Mouse (Mus musculus): ENCODE measurements around the gene Gfer. TPM values are rescaled to one million over a fixed set of nuclear protein-coding genes. Genes with fewer than 3 reads are reported as not detected.
"Not testable (repeated sequence)": the region's sequence is repeated elsewhere in the genome, so short reads cannot be mapped to it uniquely, and the experiment has no call there.

Gene Gfer
- total RNA-seq, 2 experiments from 2014 or later, result 20.6 to 23.9 TPM

DNA sequence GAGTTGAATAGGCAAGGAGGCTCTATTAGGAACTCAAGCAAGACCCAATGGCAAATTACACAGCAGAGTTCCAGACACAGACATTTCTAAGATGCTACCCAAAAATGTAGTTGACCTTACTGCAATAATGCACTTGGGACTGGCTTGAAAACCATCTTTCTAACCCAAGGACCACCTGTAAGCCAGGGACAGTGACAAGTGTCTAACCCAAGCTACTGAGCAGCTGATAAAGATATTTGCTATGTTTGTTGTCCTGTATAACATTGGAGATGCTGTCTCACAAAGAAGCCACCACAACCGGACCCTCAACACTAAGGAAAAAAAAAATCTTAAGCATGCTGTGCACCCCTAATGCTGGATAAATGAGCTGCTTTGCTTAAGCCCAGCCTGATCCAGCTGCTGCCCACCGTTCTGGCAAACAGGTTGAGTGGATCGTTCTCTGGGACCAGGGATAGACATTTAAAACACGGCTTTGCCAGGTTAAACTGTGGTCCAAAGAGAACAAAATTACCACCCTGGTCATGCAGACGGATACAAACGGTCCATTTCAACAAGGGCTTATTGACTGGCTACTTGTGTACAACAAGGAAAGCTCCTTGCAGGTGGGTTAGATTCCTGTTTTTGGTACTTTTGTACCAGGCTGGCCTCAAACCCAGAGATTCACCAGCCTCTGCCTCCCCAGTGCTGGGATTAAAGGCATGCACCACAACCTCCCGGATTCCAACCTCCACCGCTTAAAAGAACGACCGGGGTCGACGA, 27.3 kb upstream of the Gfer start:
- DNase-seq (ENCODE audit: low spot score in 2 of 2), result no peak

DNA sequence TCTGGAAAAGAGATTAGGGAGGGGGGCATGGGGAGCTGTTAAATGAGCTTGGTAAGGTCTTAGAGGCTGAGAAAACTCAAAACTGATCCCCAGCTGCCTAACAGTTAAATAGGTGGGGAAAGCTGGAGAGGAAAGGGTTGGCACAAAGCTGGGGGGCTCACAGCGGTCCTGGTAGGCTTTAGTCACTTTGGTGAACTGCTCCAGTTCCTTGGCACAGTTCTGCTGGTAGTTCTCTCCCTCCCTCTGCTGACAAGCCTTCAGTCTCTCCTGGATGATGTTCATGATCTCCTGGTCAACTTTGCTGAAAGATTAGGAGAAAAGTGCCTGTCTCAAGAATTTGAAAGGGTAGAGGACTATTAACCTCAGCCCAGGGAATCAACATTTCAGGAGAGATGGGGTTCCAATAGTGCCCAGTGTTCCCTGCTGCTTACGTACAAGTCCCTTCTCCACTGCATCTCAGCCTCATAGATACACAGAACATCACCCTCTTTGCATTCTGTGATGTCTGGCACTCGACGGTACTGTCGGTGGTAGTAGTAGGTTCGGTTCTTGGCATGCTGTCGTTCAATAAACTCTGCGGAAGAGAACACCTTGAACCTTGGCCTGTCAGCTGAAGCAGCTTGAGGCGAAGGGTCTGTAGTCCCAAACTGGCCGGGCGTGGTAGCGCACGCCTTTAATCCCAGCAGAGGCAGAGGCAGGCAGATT, 26.4 kb upstream of the Gfer start:
- DNase-seq (ENCODE audit: low spot score in 2 of 2), result no peak

DNA sequence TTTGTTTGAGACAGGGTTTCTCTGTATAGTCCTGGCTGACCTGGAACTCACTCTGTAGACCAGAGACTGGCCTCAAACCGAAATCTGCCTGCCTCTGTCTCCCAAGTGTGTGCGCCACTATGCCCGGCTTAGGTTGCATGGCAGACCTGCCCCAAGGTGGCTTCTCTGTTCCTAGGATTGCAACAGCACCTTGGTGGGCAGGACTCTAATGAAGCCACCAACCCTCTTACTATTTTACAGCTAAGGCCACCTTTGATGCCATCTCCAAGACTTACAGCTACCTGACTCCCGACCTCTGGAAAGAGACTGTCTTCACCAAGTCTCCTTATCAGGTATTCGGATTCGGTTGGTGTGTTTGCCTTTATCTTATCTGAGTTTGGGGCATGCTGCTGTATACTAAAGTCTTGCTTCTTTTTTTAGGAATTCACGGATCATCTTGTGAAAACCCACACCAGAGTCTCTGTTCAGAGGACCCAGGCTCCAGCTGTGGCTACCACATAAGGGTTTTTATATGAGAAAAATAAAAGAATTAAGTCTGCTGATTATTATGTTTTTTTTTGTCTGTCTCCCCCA, 25.5 kb upstream of the Gfer start:
- DNase-seq (ENCODE audit: low spot score in 2 of 2), result not testable (repeated sequence)

DNA sequence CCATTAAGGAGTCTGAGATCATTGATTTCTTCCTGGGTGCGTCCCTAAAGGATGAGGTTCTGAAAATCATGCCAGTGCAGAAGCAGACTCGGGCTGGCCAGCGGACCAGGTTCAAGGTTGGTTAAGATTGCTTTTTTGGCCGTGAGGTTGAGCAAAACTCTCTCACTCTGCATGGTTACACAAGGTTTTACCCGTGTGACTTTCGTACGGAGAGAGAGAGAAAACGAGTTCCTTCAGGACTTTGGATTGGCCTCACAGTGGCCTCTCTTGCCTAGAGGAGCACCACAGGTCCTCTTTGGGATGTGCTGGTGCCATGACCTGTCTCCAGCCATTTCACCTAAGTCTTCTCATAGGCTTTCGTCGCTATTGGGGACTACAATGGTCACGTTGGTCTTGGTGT, 24.7 kb upstream of the Gfer start:
- not testable (repeated sequence) for DNase-seq (ENCODE audit: low spot score in 2 of 2)

DNA sequence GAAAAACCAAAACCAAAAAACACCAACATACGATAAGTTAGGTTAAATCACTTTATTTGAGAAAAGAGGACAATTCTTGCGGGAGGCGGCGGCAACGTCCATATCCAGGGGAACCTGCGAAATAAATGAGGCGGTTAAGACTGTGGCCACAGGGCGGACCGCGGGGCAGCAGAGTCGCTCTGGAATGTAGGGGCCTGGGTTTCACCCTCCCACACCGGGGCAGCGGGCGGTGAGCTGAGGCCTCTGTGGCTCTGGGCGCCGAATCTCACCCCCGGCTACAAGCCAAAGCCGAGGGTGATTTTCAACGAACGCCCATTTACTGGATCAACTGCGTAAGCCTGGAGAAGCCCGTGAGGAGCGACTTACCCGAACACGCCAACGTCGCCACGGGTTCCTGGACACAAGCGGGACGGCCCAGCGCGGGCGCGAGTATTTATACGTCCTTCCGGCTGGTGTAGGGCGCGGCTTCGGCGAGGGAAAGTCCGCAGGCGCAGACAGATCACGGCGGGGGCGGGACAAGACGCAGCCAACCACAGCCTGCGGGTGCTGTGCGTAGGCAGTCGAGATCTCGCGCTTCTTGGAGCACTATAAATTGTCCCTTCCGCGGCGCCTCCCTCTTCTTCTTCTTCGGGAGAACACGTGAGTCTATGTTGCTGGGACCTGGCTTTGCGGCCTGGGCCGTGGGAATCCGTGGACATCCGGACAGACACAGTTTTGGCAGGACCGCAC, 23.7 kb upstream of the Gfer start:
- peak; percentile 98 to 99 for DNase-seq (ENCODE audit: low spot score in 2 of 2)

DNA sequence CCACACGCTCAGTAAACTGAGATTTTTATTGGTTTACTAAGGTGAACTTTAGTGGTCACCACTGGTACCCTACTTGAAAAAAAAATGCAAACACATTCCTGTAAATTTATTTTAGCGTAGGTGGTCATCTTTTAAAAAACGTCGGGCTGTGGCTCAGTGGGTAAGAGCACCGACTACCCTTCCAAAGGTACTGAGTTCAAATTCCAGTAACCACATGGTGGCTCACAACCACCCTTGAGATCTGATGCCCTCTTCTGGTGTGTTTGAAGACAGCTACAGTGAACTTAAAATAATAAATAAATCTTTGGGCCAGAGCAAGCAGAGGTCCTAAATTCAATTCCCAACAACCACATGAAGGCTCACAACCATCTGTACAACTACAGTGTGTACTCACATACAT, 23.0 kb upstream of the Gfer start:
- not testable (repeated sequence) for DNase-seq (ENCODE audit: low spot score in 2 of 2)

DNA sequence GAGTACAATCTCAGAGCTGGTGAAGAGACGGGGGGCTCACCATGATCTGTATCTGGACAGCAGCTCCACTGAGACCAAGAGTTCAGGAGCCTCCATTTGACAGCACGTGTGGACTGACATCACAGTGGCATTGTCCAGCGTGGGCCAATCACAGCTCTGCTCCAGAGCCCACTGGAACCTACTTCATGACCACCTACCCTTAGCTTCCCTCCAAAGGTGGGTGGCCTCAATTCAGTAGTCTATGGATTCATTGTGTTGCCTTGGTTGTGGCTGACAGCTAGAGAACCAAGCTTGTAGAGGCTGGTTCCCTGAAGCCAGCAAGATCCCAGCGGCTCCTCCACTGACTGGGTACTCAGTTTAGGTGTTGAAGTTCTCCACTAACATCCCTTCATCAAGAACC, 22.0 kb upstream of the Gfer start, which contains the start of the genes Rnf151 and Rps2:
Gene Rnf151, minus strand, starts transcription at position 121 of the 400 bp plus-strand sequence.
Gene Rps2, plus strand, starts transcription at position 174 of the 400 bp plus-strand sequence.
- no peak for DNase-seq (ENCODE audit: low spot score in 2 of 2)

DNA sequence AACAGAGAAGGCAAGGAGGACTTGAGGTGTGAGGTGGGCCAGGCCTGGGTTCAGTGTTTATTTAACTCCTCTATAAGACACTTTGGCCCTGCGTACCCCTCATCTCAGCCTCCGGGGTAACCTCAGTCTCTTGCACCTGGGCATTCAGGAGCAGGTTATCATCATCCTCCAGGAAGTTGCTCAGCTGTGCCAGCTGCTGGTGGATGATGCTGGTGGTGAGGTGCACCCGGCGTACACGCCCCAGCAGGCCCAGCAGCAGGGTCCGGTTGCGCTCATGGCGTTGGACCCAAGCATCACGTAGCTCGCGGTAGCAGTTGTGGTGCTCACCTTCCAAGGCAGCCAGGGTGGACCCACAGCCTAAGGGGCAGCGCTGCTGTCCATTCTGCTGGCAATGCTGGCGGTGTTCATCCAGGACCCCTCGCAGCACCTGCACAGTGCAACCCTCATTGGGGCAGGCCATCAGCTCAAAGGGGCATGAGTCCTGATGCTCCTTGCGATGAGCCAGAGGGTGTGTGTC, 20.3 kb upstream of the Gfer start:
- no peak for DNase-seq (ENCODE audit: low spot score in 2 of 2)

DNA sequence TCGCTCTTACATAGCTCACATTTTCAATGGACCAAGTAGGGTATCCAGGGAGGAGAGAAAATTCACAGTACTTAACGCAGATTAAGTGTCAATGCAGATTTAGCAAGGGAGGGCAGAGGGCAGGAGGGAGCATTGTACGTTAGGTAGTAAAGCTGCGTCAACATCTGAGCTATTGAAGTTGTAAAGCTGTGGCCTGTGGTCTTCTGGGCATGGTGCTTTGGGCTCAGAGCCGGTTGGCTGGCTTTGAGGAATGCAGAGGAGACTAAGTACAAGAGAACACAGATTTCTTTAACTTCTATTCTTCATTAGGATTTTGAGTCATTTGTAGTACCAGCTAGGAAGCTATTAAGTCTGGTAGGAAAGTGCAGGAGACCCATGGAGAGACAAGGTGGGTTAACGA, 19.6 kb upstream of the Gfer start:
- DNase-seq (ENCODE audit: low spot score in 2 of 2), result no peak

DNA sequence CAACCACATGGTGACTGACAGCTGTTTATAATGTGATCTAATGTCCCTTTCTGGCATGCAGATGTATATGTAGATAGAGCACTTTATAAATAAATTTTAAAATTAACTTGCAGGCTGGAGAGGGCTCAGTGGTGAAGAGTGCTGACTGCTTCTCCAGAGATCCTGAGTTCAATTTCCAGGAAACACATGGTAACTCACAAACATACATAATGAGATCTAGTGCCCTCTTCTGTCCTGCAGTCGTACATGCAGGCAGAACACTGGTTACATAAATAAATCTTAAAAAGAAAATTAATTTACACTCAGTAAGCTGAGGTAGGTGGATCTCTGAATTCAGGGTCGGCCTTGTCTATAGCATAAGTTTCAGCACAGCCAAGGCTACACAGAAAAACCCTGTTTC, 12.7 kb upstream of the Gfer start:
- no peak for DNase-seq (ENCODE audit: low spot score in 2 of 2)

DNA sequence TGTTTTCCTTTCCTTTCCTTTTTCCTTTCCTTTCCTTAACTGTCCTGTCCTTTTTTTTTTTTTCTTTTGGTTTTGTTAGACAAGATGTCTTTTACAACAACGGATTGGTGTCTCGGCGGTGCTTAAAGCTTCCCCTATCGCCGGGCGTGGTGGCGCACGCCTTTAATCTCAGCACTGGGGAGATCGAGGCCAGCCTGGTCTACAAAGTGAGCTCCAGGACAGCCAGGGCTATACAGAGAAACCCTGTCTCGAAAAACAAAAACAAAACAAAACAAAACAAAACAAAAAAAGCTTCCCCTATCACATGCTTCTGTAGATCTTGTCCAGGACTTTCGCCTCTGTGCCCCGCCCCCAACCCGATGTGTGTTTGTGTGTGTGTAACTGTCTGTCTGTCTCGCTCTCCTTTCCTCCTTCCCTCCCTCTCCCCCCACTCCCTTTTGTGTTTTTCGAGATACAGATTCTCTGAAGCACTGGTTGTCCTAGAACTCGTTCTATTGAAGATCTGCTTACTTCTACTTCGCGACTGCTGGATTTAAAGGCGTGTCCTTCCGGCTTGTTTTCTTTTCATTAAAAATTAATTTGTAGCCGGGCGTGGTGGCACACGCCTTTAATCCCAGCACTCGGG, 12.0 kb upstream of the Gfer start:
- no peak for DNase-seq (ENCODE audit: low spot score in 2 of 2)

DNA sequence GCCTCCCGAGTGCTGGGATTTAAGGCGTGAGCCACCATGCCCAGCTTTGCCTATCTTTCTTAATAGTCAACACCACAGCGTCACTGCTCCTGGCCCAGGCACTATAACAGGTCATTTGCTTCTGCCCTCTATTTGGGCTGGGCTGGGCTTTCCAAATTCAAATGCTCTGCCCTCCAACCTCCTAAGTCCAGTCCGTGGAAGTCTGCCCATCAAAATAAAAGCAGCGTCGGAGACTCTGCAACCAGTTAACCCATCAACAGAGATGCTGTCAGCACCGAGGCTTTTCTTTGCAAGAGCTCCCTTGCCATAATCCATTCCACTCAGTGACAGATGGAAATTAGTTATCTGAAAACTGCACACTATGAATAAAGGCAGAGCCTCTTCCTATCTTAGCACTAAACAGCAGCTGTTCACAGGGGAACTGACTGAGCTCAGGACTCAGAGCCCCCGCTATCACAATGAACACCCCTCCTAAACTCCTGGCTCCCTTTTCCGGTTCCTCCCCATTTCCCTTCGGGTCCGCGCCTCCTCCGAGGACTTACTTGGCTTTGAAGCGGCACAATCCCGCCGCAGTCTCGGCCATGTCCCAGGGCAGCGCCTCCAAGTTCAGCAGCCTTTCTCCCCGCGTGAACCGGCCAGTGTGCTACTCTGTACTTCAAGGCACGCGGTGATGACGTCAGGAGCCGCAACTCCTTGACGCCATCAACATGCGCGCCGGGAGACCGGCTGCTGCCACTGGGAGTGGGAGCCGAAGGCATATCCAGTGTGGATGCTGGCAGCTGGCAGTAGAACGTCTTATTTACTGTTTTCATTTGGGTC, 11.2 kb upstream of the Gfer start, which contains the start of gene Tbl3:
Gene Tbl3, minus strand, starts transcription at position 679 of the 819 bp plus-strand sequence.
- DNase-seq (ENCODE audit: low spot score in 2 of 2), result peak; percentile 96 to 98

DNA sequence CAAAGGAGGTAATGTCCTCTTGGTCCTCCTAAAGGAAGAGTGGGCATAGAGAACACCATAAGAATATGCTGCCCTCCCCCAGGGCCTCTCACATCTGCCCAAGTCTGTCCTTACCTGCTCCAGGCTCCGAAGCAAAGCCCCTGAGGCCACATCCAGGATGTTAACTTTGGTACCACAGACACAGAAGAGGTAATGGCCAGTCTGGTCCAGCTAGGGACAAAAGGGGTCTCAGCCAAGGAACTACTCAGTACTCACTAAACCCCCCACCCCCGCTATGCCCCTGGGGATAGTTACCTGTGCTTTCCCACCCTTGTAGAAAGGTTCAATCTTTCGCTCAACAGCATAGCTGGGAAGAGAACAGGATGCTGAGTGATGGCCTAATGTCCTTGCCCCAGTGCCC, 9.9 kb upstream of the Gfer start:
- DNase-seq (ENCODE audit: low spot score in 2 of 2), result no peak

DNA sequence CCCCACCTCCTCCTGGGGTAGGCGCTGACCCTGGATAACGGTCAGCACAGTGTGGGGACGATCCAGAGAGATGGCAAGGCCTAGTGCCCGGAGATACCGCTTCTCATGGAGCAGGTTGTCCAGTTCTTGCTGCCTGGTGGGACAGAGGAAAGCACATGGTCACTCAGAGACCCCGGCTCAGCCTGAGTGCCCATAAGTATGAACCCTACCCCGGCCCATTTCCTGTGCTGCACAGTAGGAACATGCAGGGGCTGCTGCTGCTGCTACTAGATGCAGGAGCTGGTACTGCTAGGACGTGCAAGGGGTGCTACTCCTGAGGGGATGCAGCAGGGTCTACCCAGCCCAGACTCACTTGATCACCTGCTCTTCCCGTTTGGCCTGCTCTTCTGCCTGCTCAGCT, 5.3 kb upstream of the Gfer start:
- DNase-seq (ENCODE audit: low spot score in 2 of 2), result no peak

DNA sequence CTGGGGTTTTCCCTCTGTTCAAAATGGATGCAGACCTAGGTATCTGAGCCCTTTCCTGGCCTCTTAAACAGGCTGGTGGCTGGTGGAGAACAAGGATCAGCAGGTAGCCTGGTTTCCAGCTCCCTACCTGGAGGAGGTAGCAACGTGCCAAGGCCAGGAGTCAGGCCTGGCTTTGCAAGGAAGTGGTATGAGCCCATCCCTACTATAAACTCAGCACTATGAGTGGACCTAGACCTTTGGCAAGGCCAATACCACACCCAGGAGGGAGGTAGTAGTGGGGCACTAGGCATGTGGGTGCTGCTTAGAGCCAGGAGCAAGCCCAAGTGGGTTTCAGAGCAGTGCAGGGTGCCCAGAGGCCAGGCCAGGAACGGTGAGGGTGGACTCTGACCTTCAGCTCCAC, 3.5 kb upstream of the Gfer start:
- DNase-seq (ENCODE audit: low spot score in 2 of 2), result no peak

DNA sequence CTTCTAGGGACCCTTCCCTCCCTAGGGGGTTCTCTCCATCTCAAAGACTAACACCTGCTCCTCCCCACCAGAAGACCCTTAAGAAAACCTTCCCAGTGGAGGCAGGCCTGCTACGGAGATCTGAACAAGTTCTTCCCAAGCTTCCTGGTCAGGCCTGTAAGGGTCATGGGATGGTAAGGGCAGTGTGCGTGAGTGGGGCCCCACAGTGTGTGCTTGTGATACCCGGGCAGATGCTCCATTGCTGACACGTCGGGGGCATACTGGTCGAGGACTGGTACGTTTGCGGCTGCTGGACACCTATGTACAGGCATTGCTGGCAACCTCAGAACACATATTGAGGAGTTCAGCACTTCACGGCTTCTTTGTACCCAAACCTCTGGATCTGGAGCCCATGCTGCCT, 2.8 kb upstream of the Gfer start:
- DNase-seq (ENCODE audit: low spot score in 2 of 2), result no peak

DNA sequence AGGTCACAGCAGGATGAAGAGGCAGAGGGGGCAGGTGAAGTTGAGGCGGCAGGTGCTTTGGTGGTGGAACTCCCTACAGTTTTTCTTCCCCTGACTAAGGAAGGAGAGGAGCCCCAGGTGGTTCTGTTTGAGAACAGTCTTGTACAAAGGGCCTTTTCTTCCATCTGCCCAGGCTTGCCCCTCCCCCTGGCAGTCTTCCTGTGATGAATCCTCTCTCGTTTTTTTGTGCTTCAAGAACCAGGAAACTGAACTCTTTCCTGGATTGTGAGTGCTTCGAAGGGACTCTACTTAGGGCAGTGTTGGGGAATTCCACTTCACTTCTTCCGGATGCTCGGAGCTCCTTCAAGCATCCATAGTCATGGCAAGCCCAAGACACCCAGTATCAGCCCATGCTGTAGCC, 2.0 kb upstream of the Gfer start:
- DNase-seq (ENCODE audit: low spot score in 2 of 2), result no peak

DNA sequence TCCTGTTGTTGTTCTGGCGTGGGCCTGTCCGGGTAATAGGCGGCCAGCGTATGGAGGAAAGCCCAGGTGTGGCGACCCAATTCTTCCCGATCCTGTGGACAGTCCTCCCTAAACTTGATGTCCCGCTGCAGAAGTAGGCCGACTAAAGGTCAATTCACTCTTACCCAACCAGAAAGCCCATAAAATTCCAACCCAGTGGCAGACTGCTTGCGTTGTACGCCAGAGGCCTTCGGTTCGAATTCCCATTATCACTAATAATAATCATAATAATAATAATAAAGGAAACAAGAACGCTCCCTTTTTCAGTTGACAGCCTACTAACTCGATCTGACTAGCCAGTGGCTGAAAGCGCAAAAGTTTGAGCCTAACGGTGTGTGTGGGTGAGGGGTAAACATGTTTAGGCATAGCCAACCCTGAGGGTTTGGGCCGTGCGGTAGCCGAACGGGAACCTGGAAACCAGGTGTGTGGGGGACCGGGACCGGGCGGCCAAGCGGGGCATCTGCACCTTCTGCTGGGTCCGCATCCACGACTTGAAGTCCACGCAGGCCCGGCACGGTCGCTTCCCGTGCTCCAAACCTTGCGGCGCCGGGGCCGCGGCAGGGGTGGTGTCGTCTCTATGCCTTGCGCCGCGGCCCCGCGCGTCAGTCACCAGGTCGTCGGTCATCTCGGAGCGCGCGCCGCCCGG, 488 bp downstream of the Gfer start:
- no peak for DNase-seq (ENCODE audit: low spot score in 2 of 2)

DNA sequence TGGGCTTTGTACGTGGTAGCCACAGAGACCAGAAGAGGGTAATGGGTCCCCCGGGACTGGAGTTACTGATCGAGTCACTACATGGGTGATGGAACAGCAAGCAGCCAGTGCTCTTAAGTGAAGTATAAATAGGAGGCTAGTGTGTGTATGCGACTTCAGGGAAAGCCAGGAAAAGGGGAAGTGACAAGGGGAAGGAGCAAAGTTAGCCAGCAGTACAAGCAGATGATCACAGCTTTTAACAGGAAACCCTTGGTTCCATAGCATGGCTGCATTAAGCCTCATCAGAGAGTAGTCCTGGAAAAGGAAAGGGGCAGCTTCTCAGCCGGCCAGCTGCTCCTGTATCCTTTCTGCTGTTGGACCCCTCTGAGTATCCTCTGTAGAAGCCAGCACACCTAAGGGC, 3.6 kb downstream of the Gfer start:
- no peak for DNase-seq (ENCODE audit: low spot score in 2 of 2)
